Mouse (Mus musculus) stomach, embryonic 16.5 days (tissue): ENCODE results near the gene Cdk4. TPM values are rescaled to one million over a fixed set of nuclear protein-coding genes. Genes with fewer than 3 reads are reported as not detected.

ENCODE experiments used
- ATAC-seq: fragments of 200-750 bp; cut with Nextera tagmentation; 2 replicates; pipeline ENCODE4 v1.8.0; 2017; ENCODE audit warnings: moderate number of reproducible peaks, moderate TSS enrichment; ENCODE audit not compliant: insufficient read depth, low FRiP score
- H3K27ac ChIP-seq: fragments of 300-500 bp; sonication (generic); 2 replicates; pipeline ENCODE4 v1.5.1; 2014; ENCODE audit warnings: low read length
- H3K27me3 ChIP-seq: fragments of 300-500 bp; sonication (generic); 2 replicates; pipeline ENCODE4 v1.6.1; 2014; ENCODE audit warnings: low read length, control low read depth, mixed read lengths; ENCODE audit not compliant: control insufficient read depth, insufficient read depth
- H3K36me3 ChIP-seq: fragments of 300-500 bp; sonication (generic); 2 replicates; pipeline ENCODE4 v1.6.1; 2014; ENCODE audit warnings: low read length; ENCODE audit not compliant: control insufficient read depth, insufficient read depth
- H3K4me1 ChIP-seq: fragments of 300-500 bp; sonication (generic); 2 replicates; pipeline ENCODE4 v1.6.1; 2014; ENCODE audit warnings: low read length, control low read depth, mixed read lengths; ENCODE audit not compliant: control insufficient read depth, insufficient read depth
- H3K4me2 ChIP-seq: fragments of 300-500 bp; sonication (generic); 2 replicates; pipeline ENCODE4 v1.6.1; 2014; ENCODE audit warnings: low read depth, low read length, mixed read lengths
- H3K4me3 ChIP-seq: fragments of 300-500 bp; sonication (generic); replicated peaks from 2 replicates; pipeline ENCODE4 v1.5.1; 2014; ENCODE audit warnings: mild to moderate bottlenecking, low read length
- H3K9ac ChIP-seq: fragments of 300-500 bp; sonication (generic); 2 replicates; pipeline ENCODE4 v1.6.1; 2014; ENCODE audit warnings: low read length
- H3K9me3 ChIP-seq: fragments of 300-500 bp; sonication (generic); replicated peaks from 2 replicates; pipeline ENCODE4 v1.6.1; 2016; ENCODE audit warnings: low read length, control low read depth; ENCODE audit not compliant: control insufficient read depth
- WGBS: fragments of 180-500 bp; shearing (Covaris S2); extraction: QIAGEN DNeasy Blood & Tissue Kit; methylation state at CpG from one replicate; pipeline ENCODE4 v1.1.7; 2014; 5-methylcytosine and 5-hydroxymethylcytosine counted together
- polyA plus RNA-seq: library from polyadenylated mRNA; unstranded; fragments of >200 nt; fragmentation: Nextera tagmentation; extraction: Ambion mirVana; gene quantifications from 2 replicates; pipeline ENCODE4 v1.2.1, GENCODE M21; 2015

Gene Cdk4
- polyA plus RNA-seq, 1 experiment from 2014 or later = 1,208 TPM

DNA sequence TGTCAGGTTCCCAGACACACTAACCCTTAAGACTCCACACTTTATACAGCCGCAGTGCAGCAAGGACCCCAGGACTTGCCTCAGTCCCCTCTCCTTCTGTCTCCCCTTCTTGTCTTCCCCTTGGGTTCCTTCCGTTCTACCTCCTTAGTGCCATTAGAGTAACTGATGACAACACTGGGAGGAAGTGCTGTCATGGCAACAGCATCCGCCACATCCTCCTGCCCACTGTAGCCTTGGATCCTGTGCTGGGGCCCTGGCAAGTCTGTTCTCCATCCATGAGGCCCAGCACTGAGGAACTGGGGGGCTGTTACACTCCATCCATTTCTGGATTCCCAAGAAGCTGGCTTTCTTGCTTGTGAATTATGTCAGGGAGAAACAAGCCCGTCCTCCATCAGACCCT, 12.7 kb downstream of the Cdk4 start:
- Histone ChIP-seq H3K4me2 (no peak overlapping the region), H3K27ac (no peak overlapping the region), H3K9me3 (no peaks in the 10 kb centered on the region), H3K9ac (0 out of 2 replicates have a peak overlapping the region, but pooled peaks have one; percentile 2), H3K4me1 (peaks cover 25% of the 10 kb centered on the region), H3K36me3 (no peaks in the 10 kb centered on the region), H3K27me3 (peaks cover 53% of the 10 kb centered on the region), H3K4me3 (no peak overlapping the region)
- ATAC-seq = no peak
- 35% methylated on average over 4 of the region's 4 CpGs for WGBS

DNA sequence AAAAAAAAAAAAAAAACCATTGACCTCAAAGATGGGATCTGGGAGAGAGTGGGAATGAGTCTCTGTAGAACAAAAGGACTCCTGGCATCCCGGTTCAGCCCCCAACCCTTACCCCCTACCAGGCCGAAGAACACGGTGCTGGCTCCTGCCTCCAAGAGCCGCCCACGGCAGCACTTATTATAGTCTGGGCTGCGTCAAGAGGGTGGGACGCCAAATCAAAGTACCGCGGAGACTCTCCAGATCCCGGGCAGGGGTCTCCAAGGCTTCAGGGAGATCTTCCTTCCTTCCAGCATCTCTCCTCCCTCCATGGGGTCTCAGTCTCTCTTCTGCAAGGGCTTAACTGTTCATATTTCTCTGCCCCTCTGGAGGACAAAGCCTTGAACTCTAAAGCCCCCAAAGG, 14.2 kb downstream of the Cdk4 start:
- no peak for ATAC-seq
- no peak overlapping the region for H3K4me3 ChIP-seq
- H3K4me2 ChIP-seq = no peak overlapping the region
- H3K9ac ChIP-seq = no peak overlapping the region
- 11% methylated on average over 10 of the region's 10 CpGs for WGBS
- peaks cover 27% of the 10 kb centered on the region for H3K4me1 ChIP-seq
- H3K9me3 ChIP-seq = no peaks in the 10 kb centered on the region
- H3K36me3 ChIP-seq = no peaks in the 10 kb centered on the region
- H3K27ac ChIP-seq = no peak overlapping the region
- H3K27me3 ChIP-seq = peaks cover 64% of the 10 kb centered on the region

DNA sequence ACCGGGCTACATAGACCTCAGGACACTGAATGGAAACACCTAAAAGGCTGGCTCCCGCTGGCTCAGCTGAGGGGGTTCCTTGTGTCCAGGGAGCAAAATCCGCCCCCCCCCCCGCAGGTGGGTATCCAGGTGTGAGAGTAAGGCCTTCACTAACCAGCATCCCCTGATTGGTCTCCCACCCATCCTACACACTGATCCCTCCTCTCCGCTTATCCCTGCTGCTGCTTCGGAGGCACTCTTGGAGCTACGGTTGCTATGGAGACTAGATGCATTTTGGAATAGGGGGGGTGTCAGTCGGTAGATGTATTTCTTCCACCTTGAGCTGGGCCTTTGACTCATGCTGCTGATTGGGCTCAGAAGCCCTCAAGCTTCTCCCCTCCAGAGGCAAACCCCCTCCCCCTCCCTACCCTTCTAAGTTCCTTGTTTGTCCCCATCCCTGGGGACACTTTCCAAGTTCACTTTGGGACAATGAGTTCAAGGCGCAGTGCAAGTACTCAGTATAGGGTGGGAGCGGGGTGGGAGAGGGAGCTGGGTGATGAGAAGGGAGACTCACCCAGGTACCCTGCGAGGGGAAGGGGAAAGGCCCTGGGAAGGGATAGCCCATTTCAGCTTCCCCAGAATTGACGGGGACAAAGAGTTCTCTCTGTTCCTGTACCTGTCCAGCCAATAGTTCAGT, 14.8 kb downstream of the Cdk4 start:
- WGBS = 3% methylated on average over 12 of the region's 12 CpGs
- H3K4me3 ChIP-seq = peak overlapping the region; percentile 53

DNA sequence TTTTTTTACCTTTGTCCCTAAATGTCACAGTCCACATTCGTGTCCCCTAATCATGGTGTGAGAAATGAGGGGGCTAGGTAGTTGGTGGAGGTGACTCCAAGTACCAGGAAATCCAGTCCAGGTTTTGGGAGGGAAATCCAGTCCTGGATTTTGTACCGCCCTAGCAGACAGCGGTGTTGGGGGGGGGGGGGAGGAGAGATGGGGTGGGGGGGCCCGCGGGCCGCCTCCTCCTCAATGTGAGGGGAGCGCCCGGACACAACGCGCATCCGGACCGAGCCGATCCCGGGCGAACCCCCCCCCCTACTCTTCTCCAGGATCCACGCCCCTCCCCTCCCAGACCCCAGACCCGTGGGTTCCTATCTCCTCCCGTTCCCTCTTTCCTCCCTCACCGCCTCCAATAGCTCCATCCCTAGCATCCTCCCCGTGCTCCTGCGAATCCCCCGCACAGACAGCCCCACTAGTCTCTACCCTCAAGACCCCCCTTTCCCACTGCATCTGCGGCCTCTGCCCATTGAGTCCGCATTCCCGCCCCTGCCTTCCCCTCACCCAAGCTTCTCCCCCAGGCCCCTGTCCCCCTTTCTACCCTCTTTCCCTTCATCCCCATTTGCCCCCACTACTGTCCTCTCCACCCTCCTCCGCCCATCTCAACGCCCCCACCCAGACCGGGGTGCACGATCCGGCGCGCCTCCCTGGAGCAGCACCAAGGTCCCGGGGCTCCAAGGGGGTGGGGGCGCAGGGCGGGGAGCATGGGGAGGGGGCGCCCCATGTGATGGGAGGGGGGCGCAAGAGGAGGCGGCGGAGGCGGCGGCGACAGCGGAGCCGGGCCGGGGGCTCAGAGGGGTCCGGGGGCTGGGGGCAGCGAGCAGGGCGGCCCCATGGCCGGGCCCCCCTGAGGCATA, 15.6 kb downstream of the Cdk4 start:
- peaks cover 78% of the 10 kb centered on the region for H3K27me3 ChIP-seq
- H3K4me2 ChIP-seq = peak overlapping the region; percentile 89
- H3K27ac ChIP-seq = no peak overlapping the region
- ATAC-seq = peak; percentile 36; the same call in 1 of the 2 replicates
- no peaks in the 10 kb centered on the region for H3K9me3 ChIP-seq
- H3K9ac ChIP-seq = peak overlapping the region; percentile 65
- H3K36me3 ChIP-seq = no peaks in the 10 kb centered on the region
- under 1% methylated on average over 34 of the region's 49 CpGs for WGBS
- H3K4me1 ChIP-seq = peaks cover 27% of the 10 kb centered on the region
- H3K4me3 ChIP-seq = peak overlapping the region; percentile 53

More for the DNA sequence above, 14.8 kb downstream of the Cdk4 start:
- H3K27me3 ChIP-seq = peaks cover 70% of the 10 kb centered on the region
- H3K27ac ChIP-seq = no peak overlapping the region
- ATAC-seq = no peak
- H3K9ac ChIP-seq = no peak overlapping the region
- H3K4me1 ChIP-seq = peaks cover 27% of the 10 kb centered on the region
- no peaks in the 10 kb centered on the region for H3K9me3 ChIP-seq
- H3K36me3 ChIP-seq = no peaks in the 10 kb centered on the region
- peak overlapping the region; percentile 89 for H3K4me2 ChIP-seq

DNA sequence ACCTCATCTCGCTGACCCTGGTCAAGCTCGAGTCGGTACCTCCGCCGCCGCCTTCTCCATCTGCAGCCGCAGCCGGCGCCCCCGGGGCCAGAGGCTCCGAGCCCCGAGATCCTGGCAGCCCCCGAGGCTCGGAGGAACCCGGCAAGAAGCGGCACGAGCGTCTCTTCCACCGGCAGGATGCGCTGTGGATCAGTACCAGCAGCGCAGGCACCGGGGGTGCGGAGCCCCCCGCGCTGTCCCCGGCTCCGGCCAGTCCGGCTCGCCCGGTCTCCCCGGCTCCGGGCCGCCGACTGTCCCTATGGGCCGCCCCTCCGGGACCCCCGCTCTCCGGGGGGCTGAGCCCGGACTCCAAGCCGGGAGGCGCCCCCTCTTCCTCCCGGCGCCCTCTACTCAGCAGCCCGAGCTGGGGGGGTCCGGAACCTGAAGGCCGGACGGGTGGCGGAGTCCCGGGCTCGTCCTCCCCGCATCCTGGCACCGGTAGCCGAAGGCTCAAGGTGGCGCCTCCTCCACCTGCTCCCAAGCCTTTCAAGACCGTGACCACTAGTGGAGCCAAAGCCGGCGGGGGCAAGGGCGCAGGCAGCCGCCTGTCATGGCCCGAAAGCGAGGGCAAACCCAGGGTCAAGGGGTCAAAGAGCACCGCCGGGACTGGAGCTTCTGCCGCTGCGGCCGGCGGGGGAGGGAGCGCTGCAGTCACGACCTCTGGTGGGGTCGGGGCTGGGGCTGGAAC, 16.5 kb downstream of the Cdk4 start:
- Histone ChIP-seq H3K27me3 (peaks cover 80% of the 10 kb centered on the region), H3K27ac (no peak overlapping the region), H3K36me3 (no peaks in the 10 kb centered on the region), H3K4me1 (peaks cover 27% of the 10 kb centered on the region), H3K4me2 (peak overlapping the region; percentile 89), H3K9me3 (no peaks in the 10 kb centered on the region), H3K4me3 (peak overlapping the region; percentile 53), H3K9ac (peak overlapping the region; percentile 65)
- no peak for ATAC-seq
- WGBS = 7% methylated on average over 69 of the region's 70 CpGs

DNA sequence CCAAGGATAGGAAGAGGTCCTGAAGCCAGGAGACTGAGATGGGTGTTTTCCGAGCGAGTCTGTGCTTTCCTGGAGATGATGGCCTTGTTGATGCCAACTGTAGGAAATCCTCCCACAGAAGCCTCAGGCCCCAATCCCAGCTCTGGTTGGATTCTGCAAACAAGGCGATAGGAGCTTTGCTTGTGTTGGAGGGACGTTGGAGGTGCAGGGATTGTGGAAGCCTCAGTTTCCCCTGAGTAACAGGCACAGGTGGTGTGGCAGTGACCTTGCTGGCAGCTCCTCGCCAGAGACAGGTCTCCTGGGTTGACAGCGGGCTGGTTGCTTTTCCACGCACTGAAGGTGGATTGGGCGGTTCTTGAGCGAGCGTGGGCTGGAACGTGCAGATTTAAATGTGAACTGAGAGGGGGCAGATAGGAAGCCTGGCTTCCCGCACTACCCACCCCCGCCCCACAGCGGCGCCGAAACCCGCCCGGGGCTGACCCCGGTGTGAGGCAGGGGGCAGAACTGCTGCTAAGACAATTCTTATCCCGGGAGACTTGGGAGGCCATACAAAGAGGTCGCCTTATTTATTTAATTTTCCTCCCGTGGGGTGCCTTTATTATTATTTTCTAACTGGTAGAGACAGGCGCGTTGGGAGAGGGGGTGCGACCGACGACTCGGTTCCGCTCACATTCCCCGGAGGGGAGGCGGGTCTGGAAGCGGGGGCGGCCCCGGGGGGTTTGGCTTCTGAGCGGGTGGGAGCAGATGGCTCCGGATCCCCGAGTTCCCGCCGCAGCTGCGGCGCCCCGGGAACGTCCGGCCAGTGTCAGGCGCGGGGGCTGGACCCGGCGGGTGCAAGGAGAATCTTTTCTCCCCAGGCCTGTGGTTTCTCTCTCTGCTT, 17.8 kb downstream of the Cdk4 start:
- Histone ChIP-seq H3K4me3 (peak overlapping the region; percentile 32), H3K27me3 (peaks cover 75% of the 10 kb centered on the region), H3K9ac (peak overlapping the region; percentile 61), H3K4me1 (peaks cover 27% of the 10 kb centered on the region), H3K9me3 (no peaks in the 10 kb centered on the region), H3K27ac (no peak overlapping the region), H3K36me3 (no peaks in the 10 kb centered on the region), H3K4me2 (peak overlapping the region; percentile 54)
- no peak for ATAC-seq
- 4% methylated on average over 48 of the region's 48 CpGs for WGBS

DNA sequence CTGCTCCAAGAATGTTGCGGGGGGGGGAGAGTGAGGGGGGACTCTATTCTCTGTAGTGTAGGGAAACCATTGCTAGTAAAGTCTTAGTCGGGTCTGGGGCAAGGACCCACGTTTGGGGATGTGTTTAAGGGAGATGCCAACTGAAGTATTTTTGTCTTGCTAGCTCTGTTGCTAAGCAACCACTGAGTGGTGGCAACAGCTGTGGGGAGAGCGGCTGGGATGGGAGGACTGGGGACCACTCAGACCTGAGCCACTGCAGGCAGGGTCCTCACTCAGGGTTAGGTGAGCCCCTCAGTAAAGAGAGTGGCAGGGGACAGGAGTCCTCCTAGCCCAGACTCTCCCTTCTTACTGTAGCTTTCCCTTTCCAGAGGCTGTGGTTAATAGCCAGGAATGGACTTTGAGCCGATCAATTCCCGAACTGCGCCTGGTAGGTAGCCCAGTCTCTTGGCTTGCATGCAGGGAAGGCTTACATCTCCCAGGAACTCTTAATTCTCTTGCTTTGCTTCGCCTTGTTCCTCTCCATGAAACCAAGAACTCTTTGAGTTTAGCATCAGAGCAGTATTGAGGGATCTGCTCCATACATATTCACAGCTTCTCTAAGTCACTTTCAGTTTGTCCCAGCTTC, 18.8 kb downstream of the Cdk4 start:
- H3K9ac ChIP-seq = no peak overlapping the region
- 35% methylated on average over 8 of the region's 8 CpGs for WGBS
- H3K27ac ChIP-seq = no peak overlapping the region
- no peaks in the 10 kb centered on the region for H3K36me3 ChIP-seq
- H3K4me2 ChIP-seq = no peak overlapping the region
- ATAC-seq = no peak
- peaks cover 27% of the 10 kb centered on the region for H3K4me1 ChIP-seq
- no peaks in the 10 kb centered on the region for H3K9me3 ChIP-seq
- H3K4me3 ChIP-seq = no peak overlapping the region
- H3K27me3 ChIP-seq = peaks cover 65% of the 10 kb centered on the region

DNA sequence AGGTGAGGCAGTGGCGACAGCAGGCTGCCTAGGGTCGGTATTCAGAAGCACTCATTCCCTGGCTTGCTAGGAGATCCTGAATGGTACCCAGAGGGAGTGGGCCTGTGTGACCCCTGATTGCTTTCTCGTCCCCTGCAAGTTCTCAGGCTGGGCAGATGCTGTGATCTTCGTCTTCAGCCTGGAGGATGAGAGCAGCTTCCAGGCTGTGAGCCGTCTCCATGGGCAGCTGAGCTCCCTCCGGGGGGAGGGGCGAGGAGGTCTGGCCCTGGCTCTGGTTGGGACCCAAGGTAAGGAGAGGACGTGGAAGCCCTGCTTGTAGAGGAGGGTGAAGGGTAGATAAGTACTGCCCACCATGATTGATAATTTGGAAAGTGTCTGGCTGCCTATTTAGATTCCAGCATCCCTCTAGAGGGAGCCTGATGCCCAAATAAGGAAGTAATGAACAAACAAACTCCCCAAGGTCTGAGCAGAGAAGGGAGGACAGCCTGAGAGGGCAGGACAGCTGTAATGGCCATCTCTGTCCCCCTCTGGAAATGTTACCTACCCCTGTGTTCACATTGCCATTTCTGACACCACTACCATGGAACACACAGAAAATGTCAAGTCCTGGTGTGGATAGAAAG, 20.1 kb downstream of the Cdk4 start:
- no peaks in the 10 kb centered on the region for H3K9me3 ChIP-seq
- H3K4me3 ChIP-seq = no peak overlapping the region
- H3K4me2 ChIP-seq = no peak overlapping the region
- H3K27me3 ChIP-seq = peaks cover 57% of the 10 kb centered on the region
- no peaks in the 10 kb centered on the region for H3K36me3 ChIP-seq
- no peak overlapping the region for H3K27ac ChIP-seq
- WGBS = 32% methylated on average over 8 of the region's 8 CpGs
- no peak overlapping the region for H3K9ac ChIP-seq
- no peak for ATAC-seq
- peaks cover 27% of the 10 kb centered on the region for H3K4me1 ChIP-seq
